Mouse (Mus musculus): ENCODE results near the gene Hsh2d.

Gene Hsh2d

DNA sequence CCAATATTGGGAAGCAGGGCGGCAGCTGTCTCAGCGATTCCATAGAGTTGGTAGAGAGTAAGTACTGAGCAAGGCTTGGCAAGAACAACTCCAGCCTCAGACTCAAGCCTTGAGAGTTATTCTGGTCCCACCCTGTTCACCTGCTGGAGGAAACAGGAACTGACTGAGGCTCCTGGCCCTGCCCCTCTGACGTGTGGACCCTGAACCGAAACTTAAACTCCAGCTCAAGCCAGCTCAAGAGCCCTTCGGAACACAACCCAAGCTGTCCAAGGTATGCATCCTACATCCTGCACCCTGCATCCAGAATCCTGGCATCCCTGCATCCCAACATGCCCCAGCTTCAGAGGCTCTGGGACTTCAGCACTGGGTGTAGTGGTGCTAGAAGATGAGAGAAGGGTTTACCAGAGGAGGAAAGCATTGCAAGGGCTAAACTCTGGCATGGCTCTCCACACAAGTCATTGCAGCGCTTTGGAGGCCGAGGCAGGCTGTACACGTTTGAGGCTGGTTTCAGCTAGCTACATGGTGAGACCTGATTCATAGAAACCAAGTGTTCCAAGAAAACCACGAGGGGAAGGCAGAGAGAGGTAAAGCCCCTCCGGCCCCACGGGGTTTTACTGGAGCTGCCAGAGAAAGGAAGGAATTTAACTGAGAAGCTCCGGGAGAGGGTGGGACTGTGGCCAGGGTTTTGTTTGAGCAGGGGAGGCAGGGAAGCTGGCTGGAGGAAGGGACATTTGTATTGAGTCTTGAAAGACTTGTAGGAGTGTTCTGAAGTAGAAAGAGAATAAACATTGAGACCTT lies at the start of gene Hsh2d:
TSS of gene Hsh2d (plus strand) at position 222 of the 798 bp plus-strand sequence.
- no peak for DNase-seq (ENCODE audit: low spot score)

DNA sequence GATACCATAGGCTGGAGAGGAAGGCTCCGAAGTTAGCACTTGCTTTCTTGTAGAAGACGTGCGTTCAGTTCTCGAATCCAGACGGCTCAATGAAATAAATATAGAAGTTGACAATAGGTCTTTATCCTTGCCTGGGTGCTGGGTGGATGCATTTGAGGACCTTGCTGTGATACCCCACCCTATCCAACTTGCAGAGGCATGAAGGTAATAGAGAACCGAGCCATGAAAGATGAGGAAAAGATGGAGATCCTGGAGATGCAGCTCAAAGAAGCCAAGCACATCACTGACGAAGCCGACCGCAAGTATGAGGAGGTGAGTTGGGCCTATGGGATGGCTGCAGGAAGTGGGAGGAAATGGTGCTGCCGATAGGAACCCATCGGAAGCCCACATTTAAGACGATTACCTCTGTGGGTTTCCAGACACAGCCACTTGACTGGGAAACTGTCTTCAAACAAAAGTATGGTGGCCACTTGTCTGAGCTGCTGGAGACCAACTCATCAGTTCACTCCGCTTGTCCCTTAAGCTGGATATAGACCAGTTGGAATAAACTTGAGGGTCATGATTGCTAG lies 46.1 kb upstream of the Hsh2d start:
- no peak for DNase-seq (ENCODE audit: low spot score)

DNA sequence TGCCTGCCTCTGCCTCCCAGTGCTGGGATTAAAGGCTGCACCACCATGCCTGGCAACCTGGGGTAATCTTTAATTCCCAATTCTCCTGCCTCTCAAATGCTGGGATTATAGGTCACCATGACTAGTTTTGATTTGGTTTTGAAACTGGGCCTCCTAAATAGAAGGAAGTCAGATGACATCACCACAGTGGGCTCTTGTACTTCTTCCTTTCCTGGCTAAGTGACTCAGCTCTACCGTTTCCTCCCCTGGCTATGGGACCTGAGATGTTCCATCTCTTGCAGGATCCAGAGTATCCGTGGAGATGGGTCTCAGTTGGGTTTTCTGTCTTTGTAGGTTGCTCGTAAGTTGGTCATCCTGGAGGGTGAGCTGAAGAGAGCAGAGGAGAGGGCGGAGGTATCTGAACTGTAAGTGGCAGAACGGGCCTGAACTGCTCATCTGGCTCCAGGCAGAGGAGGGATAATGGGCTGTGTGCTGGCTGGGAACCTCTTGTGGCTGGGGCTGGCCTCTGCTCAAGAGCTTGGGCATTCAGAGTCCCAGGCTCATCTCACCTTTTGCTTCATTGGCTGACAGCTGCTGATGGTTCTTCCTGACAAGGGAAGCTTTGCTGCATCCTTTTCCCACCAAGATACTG lies 45.0 kb upstream of the Hsh2d start:
- DNase-seq (ENCODE audit: low spot score) = no peak

DNA sequence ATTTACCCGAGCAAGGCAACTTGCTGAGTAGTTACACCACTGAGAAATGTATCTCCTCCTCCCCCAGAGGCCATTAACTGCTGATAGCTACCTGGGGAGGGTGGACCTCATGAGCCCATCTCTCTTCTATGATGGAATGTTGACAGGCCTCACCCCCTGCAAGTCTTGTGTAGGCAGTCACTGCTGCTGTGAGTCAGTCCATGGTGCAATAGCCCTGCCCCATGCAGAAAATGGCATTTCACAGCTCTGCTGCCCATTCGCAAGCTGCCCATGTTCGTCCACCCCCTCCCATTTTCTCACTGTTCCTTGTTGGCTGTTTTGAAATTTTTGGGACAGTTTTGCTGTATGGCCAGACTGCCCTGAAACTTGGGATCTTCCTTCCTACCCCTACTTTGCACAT lies 43.9 kb upstream of the Hsh2d start:
- no peak for DNase-seq (ENCODE audit: low spot score)

DNA sequence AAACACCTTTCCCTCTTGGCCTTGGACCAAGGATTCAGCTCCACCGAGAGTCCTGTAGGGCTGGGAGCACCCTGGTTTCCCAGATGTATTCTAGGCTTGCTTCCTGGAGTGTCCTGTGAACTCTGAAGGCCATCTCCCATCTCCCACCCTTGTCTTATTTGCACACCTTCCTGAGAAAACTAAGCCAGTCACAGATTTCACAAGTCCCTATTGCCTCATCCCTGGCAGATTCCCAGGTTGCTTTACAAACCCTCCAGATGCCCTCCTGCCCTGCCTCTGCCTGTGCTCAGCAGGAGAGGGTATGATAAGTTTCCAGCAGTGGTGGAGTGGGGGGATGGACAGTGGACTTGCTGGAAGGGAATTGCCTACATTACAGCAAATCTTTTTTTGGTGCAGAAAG lies 43.4 kb upstream of the Hsh2d start:
- DNase-seq (ENCODE audit: low spot score) = no peak

DNA sequence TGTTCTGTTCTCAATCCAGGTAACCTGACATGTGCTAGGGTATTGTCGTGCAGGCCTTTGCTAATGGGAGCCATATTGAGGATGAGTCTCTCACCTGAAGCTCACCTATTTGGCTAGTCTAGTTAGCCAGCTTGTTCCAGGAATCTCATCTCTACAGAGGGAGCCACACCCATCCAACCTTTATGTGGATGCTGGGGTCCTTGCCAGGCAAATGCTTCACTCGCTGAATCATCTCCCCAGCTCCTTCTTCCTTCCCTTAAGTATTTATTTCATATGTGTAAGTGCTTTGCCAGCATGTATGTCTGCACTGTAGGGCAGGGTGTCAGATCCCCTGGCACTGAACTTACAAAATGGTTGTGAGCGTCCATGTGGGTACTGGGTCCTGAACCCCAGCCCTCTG lies 42.9 kb upstream of the Hsh2d start:
- DNase-seq (ENCODE audit: low spot score) = no peak

DNA sequence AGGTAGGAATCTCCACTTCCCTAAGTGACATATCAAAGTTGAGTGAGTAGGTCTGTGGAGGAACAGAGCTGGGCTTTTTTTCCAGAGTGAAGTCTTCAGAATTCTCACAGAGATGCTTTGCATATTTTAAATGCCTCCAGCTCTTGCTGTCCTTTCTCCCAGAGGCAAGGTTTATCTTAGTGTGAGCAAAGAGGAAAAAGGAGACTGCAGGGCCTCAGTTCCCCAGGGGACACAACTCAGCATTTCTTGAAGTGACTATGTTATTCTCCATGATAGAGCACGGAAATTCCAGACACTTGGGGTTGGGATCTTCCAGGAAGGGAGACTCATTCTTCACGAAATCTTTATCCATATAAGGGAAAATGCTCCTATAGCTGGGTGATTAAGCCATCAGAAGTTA lies 42.2 kb upstream of the Hsh2d start:
- DNase-seq (ENCODE audit: low spot score) = no peak

DNA sequence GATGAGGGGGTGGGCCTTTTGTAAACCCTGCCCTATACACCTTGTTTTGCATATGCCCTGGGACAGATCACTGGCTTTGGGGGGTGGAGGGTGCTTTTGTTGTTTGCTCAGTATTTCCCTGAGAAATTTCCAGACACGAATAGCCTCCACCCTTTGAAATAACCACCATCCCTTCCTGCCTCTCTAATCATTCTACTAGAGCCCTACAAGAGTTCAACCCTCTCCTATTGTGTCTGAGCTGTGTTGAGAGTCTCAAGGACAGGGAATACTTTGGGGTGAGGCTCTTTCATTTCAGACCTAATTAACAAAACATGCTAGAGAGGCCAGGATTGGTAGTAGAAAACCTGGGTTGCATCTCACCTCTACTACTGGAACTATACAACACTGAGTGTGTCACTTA lies 40.4 kb upstream of the Hsh2d start:
- no peak for DNase-seq (ENCODE audit: low spot score)

DNA sequence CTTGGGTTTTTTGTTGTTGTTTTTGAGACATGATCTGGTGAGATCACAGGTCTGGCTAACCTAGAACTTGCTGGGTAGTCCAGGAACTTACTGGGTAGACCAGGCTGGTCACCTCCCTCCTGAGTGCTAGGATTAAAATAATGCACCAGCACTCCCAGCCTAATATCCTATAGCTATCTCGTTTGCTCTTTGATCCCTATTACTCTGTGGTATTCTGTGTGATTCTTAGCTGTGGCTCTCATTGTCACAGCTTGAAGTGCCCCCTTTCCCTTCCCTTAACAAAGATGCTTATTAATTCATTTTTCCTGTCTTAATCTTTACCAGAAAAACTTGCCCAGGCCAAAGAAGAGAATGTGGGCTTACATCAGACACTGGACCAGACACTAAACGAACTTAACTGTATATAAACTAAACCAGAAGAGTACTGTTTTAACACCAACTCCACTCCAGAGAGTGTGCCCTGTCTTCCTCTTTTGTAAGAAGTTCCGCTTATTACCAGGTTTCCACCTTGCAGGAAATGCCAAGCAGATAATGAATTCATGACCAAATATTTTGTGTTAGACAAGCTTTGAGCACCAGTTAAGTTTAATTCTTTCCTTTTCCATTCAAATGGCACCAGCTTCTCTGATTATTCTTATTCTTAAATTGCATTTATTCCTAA lies 37.9 kb upstream of the Hsh2d start:
- no peak for DNase-seq (ENCODE audit: low spot score)

DNA sequence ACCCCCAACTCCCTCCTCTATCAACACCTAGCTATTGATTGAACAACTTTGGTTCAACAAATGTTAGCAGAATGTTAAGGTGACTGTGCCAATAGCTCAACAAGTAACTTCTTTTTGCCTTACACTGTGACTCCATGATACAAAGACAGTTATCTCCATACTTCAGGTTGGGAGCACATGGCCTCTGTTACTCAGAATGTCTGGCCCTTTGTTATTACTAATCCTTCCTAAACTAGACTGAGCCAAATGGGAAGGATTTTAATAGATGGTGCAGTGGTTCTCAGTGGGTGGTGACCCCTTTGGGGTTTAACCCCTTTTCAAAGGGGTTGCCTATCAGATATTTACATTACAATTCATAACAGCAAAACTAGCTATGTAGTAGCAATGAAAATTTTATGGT lies 36.1 kb upstream of the Hsh2d start:
- DNase-seq (ENCODE audit: low spot score) = no peak

DNA sequence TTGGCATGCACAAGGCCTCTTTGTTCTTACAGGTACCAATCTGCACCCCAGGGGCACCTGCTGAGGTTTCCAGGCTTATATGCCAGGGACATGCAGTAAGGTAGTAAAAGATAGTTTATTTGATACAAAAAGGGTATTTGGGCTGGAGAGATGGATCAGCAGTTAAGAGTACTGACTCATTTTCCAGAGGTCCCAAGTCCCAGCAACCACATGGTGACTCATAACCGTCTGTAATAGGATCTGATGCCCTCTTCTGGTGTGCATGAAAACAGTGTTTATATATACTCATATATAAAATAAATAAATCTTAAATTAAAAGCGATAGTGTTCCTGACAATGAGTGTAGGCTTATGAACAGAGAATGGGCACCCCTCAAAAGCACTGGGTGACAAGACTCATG lies 31.3 kb upstream of the Hsh2d start:
- no peak for DNase-seq (ENCODE audit: low spot score)

DNA sequence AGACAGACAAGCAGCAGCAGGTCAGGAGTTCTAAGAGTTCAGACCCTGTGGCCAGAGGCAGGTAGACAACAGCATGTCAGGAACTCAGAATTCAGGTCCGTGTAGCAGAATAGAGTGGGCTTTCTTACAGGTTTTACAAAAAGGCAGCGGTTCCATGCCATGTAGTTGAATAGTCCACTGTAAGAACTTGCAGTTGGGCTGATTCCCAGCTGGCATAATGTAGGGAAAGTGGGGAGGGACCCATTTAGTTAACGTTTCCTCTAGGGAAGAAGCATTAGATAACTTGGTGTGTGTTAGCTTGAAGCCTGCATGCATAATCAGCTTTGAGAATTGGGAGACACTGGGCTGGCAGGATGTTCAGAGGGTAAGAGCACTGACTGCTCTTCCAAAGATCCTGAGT lies 30.7 kb upstream of the Hsh2d start:
- no peak for DNase-seq (ENCODE audit: low spot score)

DNA sequence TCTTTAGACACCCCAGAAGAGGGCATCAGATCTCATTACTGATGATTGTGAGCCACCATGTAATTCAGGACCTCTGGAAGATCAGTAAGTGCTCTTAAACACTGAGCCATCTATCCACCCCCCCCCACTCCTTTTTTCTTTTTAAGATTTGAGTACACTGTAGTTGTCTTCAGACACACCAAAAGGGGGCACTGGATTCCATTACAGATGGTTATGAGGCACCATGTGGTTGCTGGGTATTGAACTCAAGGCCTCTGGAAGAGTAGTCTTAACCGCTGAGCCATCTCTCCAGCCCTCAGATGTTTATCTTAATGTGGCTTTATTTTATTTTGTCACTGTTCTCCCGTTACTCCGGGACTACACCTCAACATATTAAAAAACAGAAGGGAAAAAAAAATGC lies 29.4 kb upstream of the Hsh2d start:
- peak; percentile 7 for DNase-seq (ENCODE audit: low spot score)

DNA sequence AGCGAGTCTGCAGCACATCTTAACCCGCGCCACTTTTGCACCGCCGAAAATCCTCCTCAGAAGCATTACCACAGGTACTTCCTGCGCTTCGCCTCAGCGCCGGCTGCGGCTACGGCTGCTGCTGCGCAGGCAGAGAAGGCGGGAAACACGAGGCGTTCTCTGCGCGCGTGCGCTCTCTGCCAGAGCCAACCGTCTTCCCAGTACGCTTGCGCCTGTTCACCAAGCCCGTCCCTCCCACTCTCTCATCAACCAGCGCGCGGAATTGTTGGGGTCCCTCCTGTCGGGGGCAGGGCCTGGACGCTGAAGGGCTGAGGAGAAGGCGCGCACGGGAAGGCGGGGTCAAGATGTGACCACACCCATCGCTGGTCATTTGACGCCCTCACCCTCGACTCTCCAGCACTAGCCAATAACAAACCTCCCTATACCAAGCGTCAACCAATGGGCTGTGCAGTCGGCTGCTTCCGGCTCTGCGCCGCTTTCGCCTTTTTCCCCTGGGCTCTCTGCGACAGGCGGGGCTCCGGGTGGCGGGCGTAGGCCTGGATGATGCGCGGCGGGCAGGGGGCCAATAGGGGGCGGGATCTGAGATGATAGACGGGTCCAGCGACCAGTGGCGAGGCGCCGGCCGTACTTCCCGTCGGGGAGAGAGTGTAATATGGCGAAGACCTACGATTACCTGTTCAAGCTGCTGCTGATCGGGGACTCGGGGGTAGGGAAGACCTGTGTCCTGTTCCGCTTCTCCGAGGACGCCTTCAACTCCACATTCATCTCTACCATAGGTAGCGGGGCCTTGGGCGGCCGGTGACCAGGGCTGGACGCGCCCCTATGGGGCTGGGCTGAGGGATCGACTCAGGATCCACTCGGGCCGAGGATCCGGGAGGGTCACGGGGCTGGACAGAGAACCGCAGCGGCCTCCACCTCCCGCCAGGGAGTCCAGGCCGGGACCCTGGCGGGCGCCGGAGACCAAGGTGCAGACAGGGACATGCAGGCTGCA lies 28.4 kb upstream of the Hsh2d start, which contains the start of gene Rab8a:
TSS of gene Rab8a (plus strand) at position 494 of the 991 bp plus-strand sequence.
- DNase-seq (ENCODE audit: low spot score) = peak; percentile 99

DNA sequence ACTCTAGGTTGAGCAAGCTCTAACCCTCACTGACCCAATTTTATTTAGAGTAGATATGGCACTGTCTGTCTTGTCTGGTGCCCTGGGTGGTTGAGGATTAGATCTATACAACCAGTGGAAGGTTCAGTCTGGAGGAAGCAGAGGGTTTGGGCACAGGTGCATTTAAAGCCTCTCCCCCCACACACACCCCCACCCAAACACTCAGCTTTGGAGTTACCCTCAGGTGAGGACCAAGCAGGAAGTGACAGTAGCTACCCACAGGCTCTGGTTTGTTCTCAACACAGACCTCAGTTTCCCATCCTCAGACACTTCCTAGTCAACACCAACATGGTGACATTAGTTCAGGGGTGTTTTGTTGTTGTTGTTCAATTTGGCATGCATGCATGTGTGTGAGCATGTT lies 26.6 kb upstream of the Hsh2d start:
- no peak for DNase-seq (ENCODE audit: low spot score)

DNA sequence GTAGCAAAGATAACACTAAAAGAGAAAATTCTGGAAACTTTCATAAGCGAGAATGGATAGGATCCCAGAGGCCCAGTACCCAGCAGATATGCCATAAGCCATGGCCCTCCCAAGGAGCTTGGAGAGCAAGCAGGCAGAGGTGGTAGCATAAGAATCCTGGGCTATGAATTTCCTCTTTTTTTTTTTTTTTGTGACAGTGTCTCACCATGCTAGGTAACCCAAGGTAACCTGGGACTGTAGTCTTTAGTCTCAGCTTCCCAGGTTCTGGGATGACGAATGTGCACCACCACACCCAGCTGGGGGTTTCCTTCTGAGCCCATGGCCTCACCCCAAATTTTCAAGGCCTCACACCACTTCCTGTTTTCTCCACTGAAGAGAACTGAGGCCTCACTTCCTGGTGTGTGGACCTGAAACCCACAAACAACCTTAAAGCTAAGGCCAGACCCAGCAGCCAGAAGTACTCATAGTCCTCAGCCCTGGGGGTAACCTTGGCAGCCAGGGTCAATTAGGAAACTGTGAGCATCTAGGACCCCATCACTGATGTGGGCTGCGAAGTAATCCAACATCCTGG lies 20.3 kb upstream of the Hsh2d start:
- DNase-seq (ENCODE audit: low spot score) = no peak

DNA sequence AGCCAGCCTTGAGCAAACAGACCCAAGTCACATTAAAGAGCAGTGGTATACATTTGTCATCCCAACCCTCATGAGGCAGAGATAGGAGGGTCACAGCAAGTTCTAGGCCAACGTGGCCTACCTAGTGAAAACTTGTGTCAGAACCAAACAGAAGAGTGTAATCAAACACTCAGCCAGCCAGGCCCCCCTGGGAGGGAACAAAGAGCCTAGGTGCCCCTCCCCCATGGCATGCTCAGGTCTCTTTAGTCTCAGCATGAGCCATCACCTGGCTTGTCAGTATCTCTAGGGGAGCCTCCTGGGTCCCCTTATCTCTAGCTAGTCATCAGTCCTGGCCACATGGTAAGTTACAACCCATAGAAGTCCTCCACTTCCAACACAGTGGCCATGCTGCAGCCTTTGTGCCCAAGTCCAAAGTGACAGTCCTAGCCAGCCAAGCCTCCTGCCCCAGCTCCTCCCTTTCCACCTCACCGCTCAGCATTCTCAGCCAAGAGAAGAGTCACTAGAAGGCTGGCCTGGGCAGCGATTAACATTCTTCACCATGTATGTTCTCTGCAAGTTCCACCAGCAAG lies 19.7 kb upstream of the Hsh2d start:
- DNase-seq (ENCODE audit: low spot score) = no peak

DNA sequence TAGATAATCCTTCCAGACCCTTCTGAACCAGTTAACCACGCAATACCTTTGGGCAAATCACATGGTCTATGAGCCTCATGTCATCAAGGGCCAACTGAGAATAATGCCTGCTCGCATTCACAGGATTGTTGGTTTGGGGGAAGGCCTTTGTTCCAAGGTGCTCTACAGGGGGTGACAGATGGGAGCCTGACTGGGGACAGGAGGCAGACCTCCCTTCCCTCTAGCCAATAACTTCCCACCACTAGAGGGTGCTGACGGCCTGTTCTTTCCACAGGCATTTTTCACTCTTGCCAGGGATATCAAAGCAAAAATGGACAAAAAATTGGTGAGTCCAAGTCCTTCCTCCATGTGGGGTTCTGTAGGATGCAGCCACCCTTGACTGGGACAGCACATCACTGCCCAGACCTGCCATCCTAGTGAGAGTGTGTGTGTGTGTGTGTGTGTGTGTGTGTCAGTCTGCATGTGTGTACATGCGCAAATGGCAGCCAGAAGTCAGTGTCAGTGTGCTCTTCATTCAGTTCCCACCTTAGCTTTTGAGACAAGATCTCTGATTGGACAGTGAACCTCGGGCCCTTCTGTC lies 12.0 kb upstream of the Hsh2d start:
- DNase-seq (ENCODE audit: low spot score) = peak; percentile 77

DNA sequence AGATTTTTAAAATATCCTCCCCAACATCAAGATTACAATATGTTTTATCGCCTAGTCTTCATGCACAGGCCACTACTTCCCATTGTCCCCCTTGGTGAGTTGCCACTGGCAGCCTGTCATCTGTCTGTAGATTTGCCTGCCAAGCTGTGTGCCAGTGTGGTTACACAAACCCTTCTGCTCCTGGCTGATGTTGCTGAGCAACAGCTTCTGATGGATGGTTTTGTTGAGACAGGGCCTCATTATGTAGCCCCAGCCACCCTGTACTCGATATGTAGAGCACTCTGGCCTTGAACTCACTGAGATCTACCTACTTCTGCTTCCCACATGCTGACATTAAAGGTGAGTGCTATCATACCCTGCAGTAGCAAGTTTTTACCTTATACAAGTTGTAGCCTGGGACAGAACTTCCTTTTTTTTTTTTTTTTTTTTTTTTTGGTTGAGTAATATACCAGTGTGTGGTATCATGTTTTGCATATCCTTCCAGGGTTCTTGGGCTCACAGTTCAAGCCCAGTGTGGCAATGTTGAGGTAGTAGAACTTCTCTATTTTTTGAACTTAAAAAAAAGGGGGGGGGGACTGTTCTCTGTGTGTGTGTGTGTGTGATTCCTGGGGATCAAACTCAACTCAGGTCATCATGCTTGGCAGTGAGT lies 5.8 kb upstream of the Hsh2d start:
- no peak for DNase-seq (ENCODE audit: low spot score)

DNA sequence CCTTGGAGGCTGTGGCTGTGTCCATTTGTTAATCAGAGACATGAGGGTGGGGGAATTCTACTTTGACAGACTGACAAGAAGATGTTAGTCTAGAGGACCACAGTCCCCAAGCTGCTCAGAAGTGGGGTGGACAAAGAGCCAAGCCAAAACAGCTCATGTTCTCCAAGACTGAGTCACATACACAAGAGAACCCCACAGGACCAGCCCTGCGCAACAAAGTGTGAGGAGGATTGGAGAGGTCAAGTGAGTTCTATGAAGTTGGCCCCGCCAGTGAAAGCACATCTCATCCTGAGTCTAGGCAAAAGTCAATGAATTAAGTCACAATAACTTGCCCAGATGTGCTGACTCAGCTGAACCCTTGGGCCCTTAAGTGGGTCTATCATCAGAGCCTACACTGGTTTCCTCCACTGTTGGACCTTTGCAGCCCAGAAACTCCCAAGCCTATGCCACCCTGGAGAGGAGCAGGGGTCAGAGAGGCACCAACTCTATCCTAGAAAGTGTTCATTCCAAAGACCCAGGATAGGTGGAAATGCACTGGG lies 1.6 kb upstream of the Hsh2d start:
- no peak for DNase-seq (ENCODE audit: low spot score)

All from retina, embryonic 14.5 days (tissue).